Mouse (Mus musculus) myocyte (in vitro differentiated cells): ENCODE data around the gene Gpr156.

Source experiments
- CEBPB ChIP-seq: IDR thresholded peaks from 2 replicates; pipeline ENCODE4 v1.6.1; 2011; ENCODE audit warnings: mild to moderate bottlenecking, moderate library complexity; ENCODE audit not compliant: poor library complexity, insufficient read depth, severe bottlenecking
- E2F4 ChIP-seq: IDR thresholded peaks from one replicate; pipeline ENCODE4 v1.6.1; 2011; ENCODE audit warnings: mild to moderate bottlenecking, control low read depth, moderate library complexity; ENCODE audit not compliant: insufficient read depth
- MAX ChIP-seq: IDR thresholded peaks from one replicate; pipeline ENCODE4 v1.6.1; 2011; ENCODE audit warnings: low read depth, mild to moderate bottlenecking, control low read depth
- MYOD1 ChIP-seq, 3 experiments: IDR thresholded peaks; one replicate each; pipeline ENCODE4 v1.6.1; 2011; ENCODE audit warnings: control low read depth in 2 of 3, low read depth in 2 of 3, mild to moderate bottlenecking in 2 of 3, moderate library complexity in 1 of 3; ENCODE audit not compliant: insufficient read length in 2 of 3, control insufficient read depth in 1 of 3
- MYOG ChIP-seq, 3 experiments: IDR thresholded peaks; one replicate each; pipeline ENCODE4 v1.6.1; 2011; ENCODE audit warnings: control low read depth in 2 of 3, low read depth in 2 of 3, mild to moderate bottlenecking in 2 of 3; ENCODE audit not compliant: insufficient read length in 2 of 3, control insufficient read depth in 1 of 3, insufficient read depth in 1 of 3
- POLR2A ChIP-seq: IDR thresholded peaks from one replicate; pipeline ENCODE4 v1.6.1; 2011; ENCODE audit warnings: low read depth, mild to moderate bottlenecking, control low read depth, moderate library complexity; ENCODE audit not compliant: insufficient read length
- POLR2AphosphoS2 ChIP-seq: IDR thresholded peaks from one replicate; pipeline ENCODE4 v1.6.1; 2011; ENCODE audit warnings: low read depth, control low read depth; ENCODE audit not compliant: insufficient read length
- REST ChIP-seq: IDR thresholded peaks from one replicate; pipeline ENCODE4 v1.6.1; 2011; ENCODE audit warnings: mild to moderate bottlenecking, control low read depth, moderate library complexity; ENCODE audit not compliant: insufficient read depth, insufficient read length
- SRF ChIP-seq: IDR thresholded peaks from one replicate; pipeline ENCODE4 v1.6.1; 2011; ENCODE audit warnings: low read depth; ENCODE audit not compliant: control insufficient read depth, insufficient read length
- TCF12 ChIP-seq: IDR thresholded peaks from one replicate; pipeline ENCODE4 v1.6.1; 2011; ENCODE audit warnings: mild to moderate bottlenecking, control low read depth; ENCODE audit not compliant: poor library complexity, insufficient read depth, severe bottlenecking
- TCF3 ChIP-seq: IDR thresholded peaks from one replicate; pipeline ENCODE4 v1.6.1; 2011; ENCODE audit warnings: low read depth, control low read depth; ENCODE audit not compliant: insufficient read length
- USF1 ChIP-seq: IDR thresholded peaks from one replicate; pipeline ENCODE4 v1.6.1; 2011; ENCODE audit warnings: low read depth, mild to moderate bottlenecking, control low read depth, moderate library complexity

- TF ChIP-seq POLR2AphosphoS2 (no peak), POLR2A (no peak), CEBPB (no peak), TCF12 (no peak), REST (no peak), MAX (no peak), MYOG (IDR thresholded peaks at IDR 0.05; ENCODE audit: control insufficient read depth in 1 of 3, insufficient read depth in 1 of 3, insufficient read length in 2 of 3, low read depth in 2 of 3) (no peak), USF1 (no peak), TCF3 (no peak), MYOD1 (IDR thresholded peaks at IDR 0.05; ENCODE audit: control insufficient read depth in 1 of 3, insufficient read length in 2 of 3, low read depth in 2 of 3) (no peak), SRF (no peak), E2F4 (no peak)
Observed at GRCm38 (mm10) chr16:37939082-37939863, 23.0 kb downstream of the Gpr156 start.
